Mouse (Mus musculus) spleen, postnatal 36 days (tissue): ENCODE measurements at regions not wholly inside any gene's neighbourhood (a gene's known extent, or its start where the extent isn't known, plus 50 kb on each side); places are given as distances from the start of the nearest gene placed in this dataset.

Experiments used
- DNase-seq, 2 experiments: peaks; one replicate each; pipeline ENCODE4 v3.0.0; 2022; ENCODE audit warnings: low spot score in 2 of 2, mixed read lengths in 1 of 2

DNA sequence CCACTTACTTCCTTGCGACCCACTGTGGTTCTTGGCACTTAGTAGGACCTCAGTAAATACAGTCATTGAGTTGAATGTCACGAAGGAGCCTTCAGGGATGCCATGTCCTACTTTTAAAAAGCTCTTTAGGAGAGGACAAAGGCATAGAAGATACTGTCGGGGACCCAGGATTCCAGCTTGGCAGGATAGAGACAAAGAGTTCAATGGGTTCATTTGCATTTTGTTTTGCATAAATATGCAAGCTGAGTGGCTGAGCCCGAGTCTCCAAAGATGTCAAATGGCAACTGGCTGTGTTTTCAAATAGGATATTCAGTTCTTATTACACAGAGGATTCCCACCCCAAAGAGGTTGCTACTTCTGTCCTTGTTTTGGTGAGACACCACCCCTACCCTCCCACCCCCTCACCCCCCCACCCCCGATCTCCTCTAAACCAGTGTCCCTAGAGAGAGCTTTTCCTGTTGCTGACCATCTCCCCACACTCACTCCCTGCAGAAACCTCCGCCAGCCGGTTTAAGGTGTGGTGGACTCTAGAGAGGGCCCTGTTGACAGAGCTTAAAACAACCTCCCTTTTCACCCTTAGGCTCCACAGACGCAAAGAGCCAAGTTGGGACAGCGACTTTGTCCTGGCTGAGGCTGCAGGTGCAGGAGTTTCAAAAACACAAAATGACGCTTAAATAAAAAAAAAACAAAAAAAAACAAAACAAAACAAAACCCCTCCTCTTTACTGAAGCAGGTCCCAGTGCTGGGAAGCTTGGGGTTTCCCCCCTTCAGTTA lies 57.9 kb downstream of the Sox9 start:
- DNase-seq: no peak

DNA sequence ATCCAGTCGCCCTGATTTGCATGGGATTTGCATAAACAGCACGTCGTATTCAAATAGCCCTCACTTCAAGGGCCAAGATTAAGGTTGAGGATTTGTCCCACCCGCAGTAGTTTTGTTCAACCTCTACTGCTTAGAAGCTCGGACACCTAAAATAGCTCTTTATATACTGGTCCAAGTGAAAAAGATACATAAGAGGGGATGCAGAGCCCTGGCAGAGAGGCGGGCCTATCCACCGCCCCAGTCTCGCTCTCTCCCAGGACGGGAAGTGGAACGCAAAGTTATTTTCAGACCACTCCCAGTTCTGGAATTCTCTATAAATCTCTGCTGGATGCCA lies 58.4 kb downstream of the Sox9 start:
- DNase-seq: no peak

DNA sequence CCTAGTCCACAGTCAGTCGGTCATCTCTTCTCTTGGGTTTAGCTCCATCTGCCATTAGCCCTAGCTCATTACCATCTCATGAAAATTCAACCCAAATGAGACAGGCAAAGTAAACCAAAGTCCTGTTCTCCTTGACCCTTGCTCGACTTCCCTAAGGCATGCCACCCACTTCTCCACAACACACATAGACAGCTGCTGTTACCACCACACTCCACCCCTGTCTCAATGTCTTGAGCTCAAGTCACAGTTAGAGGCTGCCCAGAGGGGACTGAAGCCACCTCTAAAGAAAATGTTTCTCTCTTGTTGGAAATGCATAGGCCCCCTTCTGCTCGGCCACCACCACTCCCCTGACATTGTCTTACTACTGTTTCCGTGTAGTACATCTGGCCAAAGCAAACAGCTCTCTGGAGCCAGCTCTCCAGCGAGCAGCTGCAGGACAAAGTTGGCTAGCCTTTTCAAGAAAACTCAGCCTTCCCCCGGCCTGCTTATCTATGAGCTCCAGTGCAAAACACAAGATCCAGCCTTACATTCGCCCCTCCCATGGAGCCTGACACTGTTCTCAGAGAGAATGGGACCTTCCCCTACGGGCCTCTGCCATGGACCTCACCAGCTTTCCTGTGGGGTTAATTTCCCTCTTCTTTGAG lies 62.4 kb downstream of the Sox9 start:
- DNase-seq: no peak

DNA sequence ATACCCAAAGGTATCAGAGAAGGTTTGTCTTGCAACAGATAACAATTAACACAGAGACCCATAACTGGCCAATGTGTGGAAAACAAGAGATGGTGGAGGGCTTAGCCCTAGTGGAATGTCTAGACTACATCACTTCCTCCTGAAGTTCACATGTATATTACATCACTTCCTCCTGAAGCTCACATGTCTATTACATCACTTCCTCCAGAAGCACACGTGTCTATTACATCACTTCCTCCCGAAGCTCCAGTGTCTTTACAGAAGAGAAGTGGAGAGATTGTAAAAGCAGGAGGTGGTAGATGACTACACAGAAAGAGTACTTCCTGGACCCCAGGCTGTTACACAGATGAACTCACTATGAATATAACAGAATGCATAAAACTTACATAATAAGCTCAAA lies 65.1 kb downstream of the Sox9 start:
- DNase-seq: no peak

DNA sequence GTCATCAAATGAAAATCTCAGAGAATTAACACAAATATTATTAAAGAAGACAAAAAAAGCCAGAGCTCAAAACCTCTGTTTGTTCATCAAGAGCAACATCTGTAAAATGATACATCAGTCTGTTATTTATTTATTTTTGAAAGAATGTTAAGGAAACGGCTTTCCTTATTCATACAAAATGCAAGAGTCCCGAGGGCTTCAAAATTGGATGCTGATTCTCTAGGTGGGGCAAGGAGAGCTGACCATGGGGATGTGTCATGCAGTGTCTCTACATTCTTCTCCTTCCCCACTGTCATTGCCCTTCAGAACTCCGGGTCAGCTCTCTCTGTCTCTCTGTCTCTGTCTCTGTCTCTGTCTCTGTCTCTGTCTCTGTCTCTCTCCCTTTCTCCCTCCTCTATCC lies 65.8 kb downstream of the Sox9 start:
- DNase-seq: no peak

DNA sequence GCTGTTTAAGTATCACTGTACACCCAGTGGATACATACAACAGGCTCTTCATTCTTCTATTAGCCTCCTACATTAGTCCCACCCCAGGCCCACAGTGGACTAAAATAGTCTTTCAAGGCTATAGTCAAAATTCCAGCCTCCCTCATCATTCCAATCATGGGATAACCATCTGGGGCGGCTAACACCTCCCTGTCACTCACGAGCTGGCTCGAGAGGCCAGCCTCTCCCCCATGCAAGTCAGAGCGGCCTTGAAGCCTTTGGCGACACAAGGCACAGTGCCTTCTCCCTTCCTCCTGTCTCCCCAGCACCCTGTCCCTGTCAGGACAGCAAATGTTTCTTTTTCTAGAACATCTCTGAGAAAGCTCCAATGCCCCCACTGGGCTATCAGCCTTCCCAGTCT lies 68.0 kb downstream of the Sox9 start:
- DNase-seq: no peak

DNA sequence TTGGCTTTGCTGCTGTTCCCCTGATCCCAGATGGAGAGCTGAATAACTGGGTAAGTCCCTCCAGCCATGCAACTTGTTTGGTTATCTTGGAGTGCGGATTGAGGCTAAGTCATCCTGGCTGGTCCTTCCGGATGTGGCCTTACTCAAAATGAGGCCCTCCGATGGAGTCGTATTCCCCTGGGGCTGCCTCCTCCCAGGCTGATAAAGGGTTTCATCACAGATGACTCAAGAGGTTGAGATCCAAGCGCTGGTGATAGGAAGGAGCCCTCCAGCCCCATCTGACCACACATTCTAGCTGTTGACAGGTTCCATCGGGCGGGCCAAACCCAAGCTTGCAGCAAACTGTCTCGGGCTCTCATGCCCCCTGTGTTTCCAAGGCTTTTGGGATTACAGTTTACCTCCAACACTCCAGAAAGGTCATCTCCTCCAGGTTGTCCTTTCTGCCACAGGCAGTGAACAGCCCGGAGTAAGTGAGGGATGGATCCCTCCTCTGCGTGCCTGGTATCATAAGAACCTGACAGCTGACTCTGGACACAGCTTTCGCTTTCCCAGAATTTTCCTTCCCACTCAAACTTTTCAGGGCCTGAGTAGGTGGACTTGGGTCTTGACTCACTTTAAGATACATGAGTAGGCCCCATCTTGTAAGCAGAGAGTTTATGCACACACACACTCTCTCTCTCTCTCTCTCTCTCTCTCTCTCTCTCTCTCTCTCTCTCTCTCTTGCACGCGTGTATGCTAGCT lies 68.7 kb downstream of the Sox9 start:
- DNase-seq: no peak

DNA sequence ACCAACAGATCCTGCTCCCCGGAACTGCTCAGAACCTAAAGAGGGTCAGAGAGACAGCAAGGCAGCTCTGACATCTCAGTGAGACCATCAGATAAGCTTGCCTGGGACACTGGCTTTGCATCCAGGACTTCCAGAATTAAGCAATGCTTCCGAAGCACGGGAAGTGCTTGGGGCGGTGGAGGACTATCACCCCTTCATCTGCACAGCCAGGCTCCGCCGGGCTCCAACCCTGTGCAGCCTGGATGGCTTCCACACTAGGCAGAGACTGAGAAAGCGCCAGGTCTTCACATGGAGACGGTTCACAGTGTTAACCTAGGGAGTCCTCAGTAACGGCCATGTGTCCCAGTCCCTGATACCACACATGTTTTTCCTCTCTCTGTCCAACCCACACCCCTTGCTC lies 69.3 kb downstream of the Sox9 start:
- DNase-seq: no peak

DNA sequence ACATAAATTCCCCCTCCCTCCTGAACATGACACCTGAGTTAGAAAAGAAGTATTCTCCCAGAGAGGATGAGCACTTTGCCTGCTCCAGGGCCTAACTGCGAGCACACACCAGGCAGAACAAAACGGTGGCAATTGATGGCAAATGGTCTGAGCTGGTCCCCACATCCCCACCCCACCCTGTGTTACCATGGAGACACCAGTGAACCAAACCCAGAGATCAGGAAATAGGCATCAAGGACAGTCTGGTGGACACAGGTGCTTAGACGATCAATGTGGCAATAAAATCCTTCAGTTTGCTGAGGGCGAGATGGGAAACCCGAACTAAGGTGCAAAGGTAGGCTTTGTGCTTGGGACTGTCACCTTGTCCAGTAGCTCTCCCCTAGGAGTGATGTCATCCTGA lies 74.0 kb downstream of the Sox9 start:
- no peak for DNase-seq

DNA sequence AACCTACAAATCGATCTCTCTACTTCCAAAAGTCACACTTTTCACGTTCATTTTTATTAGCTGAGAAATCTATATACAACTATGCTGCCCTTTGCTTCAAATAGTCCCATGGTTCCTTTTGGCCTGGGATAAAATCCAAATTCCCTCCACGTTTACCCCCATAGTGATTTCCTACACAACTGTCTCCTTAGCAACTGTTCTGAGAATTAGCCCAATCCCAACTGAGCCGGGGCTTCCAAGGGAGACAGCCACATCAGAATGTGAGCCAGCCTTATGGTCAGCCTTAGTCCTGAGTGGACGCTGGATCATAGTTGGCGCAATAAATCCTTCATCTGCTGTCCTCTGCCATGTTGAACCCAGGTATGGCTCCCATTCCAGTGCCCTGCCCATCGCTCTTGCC lies 77.3 kb downstream of the Sox9 start:
- DNase-seq: no peak

DNA sequence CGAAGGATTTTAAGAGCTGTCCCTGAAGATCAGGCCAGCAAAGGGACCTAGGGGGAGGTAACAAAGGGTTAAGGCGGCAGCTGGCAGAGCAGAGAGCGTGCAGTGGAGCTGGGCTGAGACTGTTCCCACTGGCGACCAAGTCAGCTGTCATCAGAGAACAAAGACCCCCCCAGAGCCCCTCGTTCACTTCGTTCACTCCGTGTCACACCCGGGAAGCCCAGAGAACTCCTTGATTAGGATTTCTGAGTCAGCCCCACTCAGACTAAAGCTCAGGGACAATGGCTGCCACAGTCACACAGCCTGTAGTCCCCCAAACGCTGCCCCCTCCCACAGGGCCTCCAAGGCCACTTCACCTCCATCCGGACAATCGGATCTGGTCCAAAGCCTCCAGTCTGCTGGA lies 78.8 kb downstream of the Sox9 start:
- no peak for DNase-seq

DNA sequence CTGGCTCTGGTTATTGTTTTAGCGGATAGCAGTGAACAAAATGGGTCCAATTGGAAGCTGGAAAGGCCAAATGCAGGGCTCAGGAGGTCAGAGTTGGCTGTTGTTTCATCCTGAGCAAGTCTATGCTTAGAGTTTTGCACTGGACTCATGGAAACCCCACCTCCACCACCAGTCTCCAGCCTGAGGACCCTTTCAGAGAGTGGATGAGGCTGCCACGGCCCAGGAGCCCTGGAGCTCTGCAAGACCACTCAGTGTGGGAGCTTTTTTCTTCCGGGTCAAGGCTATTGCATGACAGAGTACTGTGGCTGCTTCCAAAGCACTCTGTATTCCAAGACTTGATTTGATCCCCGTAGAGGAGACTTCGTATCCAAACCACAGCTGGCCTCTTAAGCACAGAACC lies 79.2 kb downstream of the Sox9 start:
- no peak for DNase-seq

DNA sequence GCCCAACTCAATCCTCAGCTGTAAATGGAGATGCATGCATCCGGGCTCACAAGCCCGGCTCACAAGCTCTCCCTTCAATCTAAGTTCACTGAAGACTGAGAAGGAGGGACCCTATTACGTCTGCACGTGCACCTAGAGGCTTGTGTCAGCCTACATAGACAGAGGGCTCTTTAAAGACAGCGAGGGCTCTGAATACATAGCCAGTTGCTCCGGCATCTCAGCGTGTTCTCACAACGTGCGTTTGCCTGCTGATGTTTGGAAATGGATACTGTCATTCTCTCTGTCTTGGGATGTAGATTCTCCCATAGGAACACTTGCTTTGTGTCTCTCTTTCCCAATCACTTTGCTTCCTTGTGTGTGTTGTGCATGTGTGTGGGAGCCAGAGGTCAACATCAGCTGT lies 83.8 kb downstream of the Sox9 start:
- DNase-seq: no peak

DNA sequence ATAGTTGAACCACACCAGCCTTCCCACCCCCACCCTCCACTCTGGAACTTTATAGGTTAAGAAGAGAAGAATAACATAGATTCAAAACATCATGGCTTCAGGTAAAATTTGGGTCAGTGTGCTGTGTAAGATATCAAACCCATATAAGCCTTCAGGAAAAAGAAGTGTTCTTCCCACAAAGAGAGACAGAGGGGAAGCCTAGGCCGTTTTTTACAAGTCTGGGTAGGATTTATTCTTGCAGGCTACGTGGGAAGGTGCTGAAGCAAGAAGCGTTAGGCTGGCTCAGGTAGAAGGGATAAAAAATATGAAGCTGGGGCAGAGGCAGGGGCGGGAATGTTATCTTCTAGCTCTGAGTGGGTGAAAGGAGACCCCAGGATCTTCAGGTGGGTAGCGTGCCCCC lies 87.5 kb downstream of the Sox9 start:
- DNase-seq: no peak

DNA sequence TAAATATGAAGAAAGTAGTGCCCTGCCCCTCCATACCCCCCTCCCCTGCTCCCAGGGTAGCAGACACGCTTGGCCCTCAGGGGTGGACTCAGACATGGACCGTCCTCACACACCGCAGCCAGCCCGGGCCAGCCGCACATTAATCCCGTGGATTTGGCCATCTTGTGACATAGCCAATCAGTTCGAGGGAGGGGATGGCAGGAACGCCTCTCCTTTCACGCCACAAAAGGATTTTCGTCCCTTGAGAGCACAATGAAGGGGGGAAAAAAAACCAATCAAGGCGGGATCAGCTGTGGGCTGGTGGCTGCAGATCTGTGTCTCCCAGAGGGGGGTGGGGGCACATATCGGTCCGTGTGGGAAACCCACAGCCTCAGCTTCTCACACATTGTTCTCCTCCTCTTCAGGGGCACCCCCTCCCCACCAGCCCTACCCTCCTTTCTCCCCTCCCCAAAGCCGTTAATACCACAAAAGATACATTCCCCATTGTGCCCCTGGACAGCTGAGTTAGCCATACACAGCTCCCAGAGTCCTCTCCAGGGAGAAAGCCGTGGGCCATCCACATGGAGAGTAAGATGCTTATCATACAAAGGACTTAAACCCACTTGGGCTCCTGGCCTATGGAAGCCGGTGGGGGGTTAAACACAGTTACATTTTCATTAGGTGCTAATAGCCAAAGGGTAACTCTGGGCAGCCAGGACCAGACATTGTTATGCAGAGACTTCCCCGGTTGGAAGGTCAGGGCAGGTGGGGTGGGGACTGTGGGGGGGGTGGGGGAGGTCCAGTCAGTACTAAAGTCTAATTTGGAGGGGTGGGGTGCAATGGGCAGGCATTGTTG lies 88.4 kb downstream of the Sox9 start:
- no peak for DNase-seq

DNA sequence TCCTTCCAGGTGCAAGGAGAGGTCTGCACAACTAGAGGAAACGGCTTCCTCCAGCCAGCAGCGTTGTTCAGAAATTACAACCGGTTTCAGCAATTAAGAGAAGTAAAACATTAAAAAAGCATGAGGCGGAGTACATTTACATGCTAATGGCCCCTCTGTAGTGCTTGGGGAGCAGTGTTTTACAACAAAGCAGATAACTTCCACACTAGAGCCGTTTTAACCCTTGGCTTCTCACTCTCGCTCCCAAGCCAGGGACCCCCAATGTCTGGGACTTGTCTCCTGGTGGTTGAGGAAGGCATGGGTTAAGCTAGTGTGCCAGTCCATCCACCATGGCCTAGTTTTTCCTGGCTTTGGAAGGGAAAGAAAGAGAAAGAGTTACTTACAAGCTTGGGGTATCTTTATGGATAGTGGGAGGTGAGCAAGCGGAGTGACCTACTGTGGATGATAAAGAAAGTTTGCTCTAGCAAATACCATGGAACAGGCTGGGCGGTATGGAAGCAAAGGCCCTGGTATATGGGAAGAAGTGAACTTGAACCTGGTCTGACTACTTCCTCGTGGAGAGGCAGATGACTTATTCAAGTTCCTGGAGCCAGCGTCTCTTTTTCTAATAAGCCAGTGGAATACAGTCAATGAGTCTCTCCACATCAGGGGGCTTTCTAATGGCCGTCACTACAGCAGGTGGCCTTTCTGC lies 90.8 kb downstream of the Sox9 start:
- DNase-seq: no peak

DNA sequence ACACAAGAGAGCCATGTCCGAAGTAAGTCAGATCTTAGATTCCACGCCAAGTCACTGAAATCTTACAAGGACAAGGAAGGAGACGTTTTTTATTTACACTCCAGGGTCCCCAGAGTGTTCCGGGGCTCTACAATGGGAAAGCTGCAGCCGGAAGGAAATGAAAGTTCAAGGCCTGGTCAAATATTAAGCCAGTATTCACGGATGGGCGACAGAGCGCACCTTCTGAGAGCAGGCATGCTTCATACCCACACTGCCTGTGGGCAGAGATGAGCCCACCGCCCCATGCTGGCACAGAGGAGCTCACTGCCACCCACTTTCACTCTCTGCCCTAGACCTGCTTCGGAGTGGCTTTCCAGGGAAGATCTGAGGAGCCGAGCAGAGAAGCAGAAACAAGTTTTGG lies 92.2 kb downstream of the Sox9 start:
- no peak for DNase-seq

DNA sequence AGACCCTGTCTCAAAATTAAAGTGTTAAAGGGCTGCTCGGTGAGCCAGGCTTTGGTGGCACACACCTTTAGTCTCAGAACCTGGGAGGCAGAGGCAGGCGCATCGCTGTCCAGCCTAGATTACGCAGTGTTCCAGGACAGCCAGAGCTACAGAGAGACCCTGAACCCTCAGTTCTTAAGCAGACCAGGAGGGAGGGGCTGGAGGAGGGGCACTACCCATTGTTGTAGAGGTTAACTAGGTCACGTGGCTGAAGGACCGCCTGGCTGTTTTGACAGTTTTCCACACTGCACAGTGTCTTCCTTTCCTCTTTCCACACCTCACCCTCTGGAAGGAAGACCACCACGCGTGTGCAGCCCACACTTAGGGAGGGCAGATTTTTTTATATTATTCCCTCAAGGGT lies 94.2 kb downstream of the Sox9 start:
- no peak for DNase-seq

DNA sequence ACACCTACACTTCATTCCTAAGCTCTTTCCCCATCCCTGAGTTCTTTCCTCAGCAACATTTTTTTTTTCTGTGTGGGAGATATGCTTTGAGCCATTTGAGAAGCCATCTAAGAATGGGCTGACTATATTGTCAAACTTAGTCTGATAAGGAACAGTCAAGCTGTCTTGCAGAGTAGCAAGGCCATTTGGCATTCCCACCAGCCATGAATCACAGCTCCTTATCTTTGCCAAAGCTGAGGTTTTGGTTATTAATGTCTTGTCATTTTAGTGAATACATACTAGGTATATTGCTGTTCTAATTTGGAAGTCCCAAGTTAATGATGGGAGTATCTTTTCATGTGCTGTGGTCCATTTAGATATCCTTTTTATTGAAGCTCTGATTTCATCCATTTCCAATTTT lies 96.4 kb downstream of the Sox9 start:
- DNase-seq: no peak

DNA sequence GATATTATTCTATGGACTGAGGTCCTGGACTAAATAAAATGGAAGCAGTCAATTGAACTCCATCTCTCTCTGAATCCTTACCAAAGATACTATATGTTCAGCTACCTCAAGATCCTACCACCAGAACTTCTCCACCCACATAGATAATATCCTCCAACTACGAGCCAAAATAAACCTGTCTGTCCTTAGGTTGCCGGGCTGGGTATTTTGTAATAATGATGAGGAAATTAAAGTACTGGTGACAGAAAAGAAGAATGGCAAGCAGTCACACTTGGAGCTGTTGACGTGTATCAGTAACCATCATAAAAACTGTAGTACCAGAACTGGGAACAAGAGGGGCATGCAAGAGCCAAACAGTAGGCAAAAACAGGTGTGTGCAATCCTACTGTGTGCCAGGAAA lies 98.7 kb downstream of the Sox9 start:
- no peak for DNase-seq

DNA sequence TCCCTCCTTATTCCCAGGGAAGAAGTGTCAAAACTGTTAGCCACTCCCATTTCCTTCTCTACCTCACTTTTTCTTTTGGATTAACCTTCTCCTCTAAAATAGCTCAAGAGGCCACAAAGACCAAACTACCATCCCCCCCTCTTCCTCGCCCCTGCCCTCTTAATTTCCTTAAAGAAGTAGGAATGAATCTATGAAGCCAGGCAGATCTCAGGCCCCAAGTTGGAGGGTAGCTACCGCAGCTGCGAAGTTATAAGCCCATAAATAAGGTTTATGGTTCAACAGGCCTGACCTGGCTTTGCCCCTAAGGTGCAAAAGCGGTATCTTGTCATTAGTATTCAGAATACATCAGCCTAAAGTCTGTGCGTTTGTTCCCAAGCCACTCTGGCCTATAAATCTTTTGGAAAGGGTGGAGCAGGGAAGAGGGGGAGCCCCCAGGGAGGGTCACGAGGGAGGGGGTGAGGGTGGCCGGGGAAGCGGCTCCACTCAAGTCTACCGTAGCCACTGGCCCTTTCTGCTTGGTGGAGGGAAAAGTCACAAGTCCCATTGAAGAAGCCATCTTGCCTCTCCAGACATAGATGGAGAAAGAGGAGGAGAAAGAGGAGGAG lies 103.4 kb downstream of the Sox9 start:
- DNase-seq: no peak
